Mouse (Mus musculus): Measurements from ENCODE around the gene Gm20683. TPM values are rescaled to one million over a fixed set of nuclear protein-coding genes. Genes with fewer than 3 reads are reported as not detected.
A peak's percentile ranks its signal among the peaks of the same experiment; 100 is the strongest.

Gm20683 gene
- 0.30 and 0.34 TPM in 2 replicates for polyA plus RNA-seq (2015; fragmentation: Nextera tagmentation; extraction: Ambion mirVana)

DNA sequence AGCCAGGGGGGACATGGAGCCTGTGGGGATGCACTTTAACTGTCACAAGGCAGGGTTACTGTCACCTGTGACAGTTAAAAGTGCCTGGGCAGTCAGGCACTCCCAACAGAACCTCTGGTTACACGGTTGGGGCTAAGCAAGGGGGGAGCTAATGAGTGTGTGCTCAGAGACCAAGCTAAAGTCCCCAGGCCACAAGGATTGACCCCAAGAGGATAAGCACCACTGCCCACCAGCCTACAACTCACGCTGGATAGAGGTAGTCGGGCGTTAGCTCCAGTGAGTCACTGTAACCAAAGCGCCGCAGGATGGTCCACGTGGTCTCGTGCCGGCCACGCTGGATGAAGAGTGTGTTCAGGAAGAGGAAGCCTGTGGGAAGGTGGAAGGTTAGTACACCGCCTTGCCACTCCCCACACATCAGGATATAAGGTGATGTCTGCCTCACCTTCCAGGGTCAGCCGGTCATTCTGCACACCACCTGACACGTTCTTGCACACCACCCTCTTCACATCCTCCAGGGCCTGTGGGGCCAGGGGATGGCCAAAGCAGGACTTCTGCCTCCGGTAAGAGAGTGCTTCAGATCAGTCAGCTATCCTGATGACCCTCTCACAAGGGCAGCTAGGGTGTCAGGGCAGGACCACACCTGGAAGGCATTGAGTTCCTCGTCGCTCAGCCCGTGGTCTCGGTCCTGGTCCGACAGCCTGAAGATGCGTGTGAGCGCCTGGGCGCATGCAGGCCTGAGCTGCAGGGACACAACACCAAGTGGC is at the start of gene Gm20683:
Gm20683 (minus strand) TSS at position 647 of the 764 bp plus-strand sequence.
- no peak within 1 kb of the TSS for H3K27ac ChIP-seq (ENCODE audit: low read depth)
- 93% methylated on average over 22 of the region's 22 CpGs for WGBS (ENCODE audit: insufficient replicate concordance)
- peaks cover 44% of the 10 kb centered on the region for H3K36me3 ChIP-seq (replicated peaks; ENCODE audit: insufficient read depth, low read length)
- DNase-seq (no peak), ATAC-seq (no peak)
- TF ChIP-seq CTCF (IDR thresholded peaks at IDR 0.05; ENCODE audit: low read depth) (no peak), EP300 (IDR thresholded peaks at IDR 0.05; ENCODE audit: low read depth) (no peak)
- H3K4me1 ChIP-seq (ENCODE audit: insufficient read depth), result peaks cover 35% of the 10 kb centered on the region
- H3K4me2 ChIP-seq (ENCODE audit: low read depth, low read length), result no peak within 1 kb of the TSS
- H3K4me3 ChIP-seq (ENCODE audit: low read depth, low read length), result no peak within 1 kb of the TSS
- no peaks in the 10 kb centered on the region for H3K27me3 ChIP-seq (ENCODE audit: insufficient read depth, low read length)
- H3K9ac ChIP-seq (replicated peaks), result no peak within 1 kb of the TSS
- H3K9me3 ChIP-seq (ENCODE audit: low read length), result no peaks in the 10 kb centered on the region

DNA sequence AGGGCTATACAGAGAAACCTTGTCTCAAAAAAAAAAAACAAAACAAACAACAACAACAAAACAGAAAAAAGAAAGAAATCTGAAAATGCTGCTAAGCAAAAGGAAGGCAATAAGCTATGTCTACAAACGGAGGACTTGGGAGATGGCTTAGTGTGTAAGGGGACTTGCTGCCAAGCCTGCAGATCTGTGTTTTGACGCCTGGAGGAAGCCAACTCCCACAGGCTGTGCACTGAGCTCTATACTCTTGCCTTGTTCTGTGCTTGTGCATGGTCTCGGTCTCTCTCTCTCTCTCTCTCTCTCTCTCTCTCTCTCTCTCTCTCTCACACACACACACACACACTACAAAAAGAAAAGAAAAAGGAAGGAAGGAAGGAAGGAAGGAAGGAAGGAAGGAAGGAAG is 47.3 kb upstream of the Gm20683 start:
- TF ChIP-seq EP300 (IDR thresholded peaks at IDR 0.05; ENCODE audit: low read depth) (no peak), CTCF (IDR thresholded peaks at IDR 0.05; ENCODE audit: low read depth) (no peak)
- Histone ChIP-seq H3K4me2 (ENCODE audit: low read depth, low read length) (no peak overlapping the region), H3K36me3 (replicated peaks; ENCODE audit: insufficient read depth, low read length) (peaks cover 19% of the 10 kb centered on the region), H3K4me1 (ENCODE audit: insufficient read depth) (peaks cover 6% of the 10 kb centered on the region), H3K4me3 (ENCODE audit: low read depth, low read length) (no peak overlapping the region), H3K27me3 (ENCODE audit: insufficient read depth, low read length) (no peaks in the 10 kb centered on the region), H3K9me3 (ENCODE audit: low read length) (no peaks in the 10 kb centered on the region), H3K27ac (ENCODE audit: low read depth) (no peak overlapping the region), H3K9ac (replicated peaks) (no peak overlapping the region)
- WGBS (ENCODE audit: insufficient replicate concordance), result 69% methylated on average over 3 of the region's 3 CpGs
- DNase-seq (no peak), ATAC-seq (no peak)

DNA sequence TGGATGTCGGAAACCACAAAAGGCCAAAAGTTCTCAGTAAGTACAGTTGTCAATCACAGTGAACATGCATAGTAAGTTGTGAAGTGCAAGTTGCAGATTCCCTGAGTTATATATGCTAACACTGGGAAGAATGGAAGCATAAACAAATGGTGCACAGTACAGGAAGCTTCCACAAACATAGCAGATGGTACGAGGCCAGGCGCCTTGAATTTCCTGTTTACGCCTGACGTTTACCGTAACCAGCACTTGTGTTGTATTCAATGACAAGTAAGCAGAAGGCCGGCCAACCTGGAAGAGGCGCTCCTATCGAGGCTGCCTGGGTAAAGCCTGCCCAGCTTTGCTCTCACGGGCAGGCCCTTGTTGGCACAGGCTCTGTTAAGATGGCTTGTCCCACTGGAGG is 45.9 kb upstream of the Gm20683 start:
- H3K27me3 ChIP-seq (ENCODE audit: insufficient read depth, low read length), result no peaks in the 10 kb centered on the region
- no peak overlapping the region for H3K4me3 ChIP-seq (ENCODE audit: low read depth, low read length)
- H3K9ac ChIP-seq (replicated peaks), result no peak overlapping the region
- H3K9me3 ChIP-seq (ENCODE audit: low read length), result no peaks in the 10 kb centered on the region
- H3K27ac ChIP-seq (ENCODE audit: low read depth), result peak overlapping the region; percentile 29; the same call in 1 of the 2 replicates
- peaks cover 23% of the 10 kb centered on the region for H3K36me3 ChIP-seq (replicated peaks; ENCODE audit: insufficient read depth, low read length)
- peaks cover 6% of the 10 kb centered on the region for H3K4me1 ChIP-seq (ENCODE audit: insufficient read depth)
- ATAC-seq, result no peak
- DNase-seq, result no peak
- TF ChIP-seq EP300 (IDR thresholded peaks at IDR 0.05; ENCODE audit: low read depth), result no peak
- no peak for TF ChIP-seq CTCF (IDR thresholded peaks at IDR 0.05; ENCODE audit: low read depth)
- 73% methylated on average over 10 of the region's 10 CpGs for WGBS (ENCODE audit: insufficient replicate concordance)
- no peak overlapping the region for H3K4me2 ChIP-seq (ENCODE audit: low read depth, low read length)

DNA sequence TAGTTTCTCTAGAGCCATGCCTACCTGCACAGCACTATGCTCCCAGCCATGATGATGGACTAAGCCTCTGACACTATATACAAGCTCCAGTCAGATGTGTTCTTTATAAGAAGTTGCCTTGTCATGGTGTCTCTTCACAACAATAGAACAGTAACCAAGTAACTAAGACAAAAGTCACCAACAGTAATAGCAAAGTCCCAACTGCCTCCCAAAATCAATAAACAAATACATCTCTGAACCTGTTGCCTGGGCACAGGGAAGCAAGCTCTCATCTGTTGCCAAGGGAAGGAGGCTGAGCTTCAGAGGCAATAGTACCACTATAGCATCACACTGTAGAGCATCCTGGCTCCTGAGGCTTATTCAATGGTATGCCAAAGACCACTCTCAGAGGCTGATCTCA is 45.2 kb upstream of the Gm20683 start:
- Histone ChIP-seq H3K4me1 (ENCODE audit: insufficient read depth) (peaks cover 6% of the 10 kb centered on the region), H3K36me3 (replicated peaks; ENCODE audit: insufficient read depth, low read length) (peaks cover 26% of the 10 kb centered on the region), H3K9me3 (ENCODE audit: low read length) (no peaks in the 10 kb centered on the region), H3K27me3 (ENCODE audit: insufficient read depth, low read length) (no peaks in the 10 kb centered on the region), H3K27ac (ENCODE audit: low read depth) (peak overlapping the region; percentile 69), H3K9ac (replicated peaks) (no peak overlapping the region), H3K4me2 (ENCODE audit: low read depth, low read length) (no peak overlapping the region), H3K4me3 (ENCODE audit: low read depth, low read length) (no peak overlapping the region)
- ATAC-seq (peak; percentile 78), DNase-seq (no peak)
- TF ChIP-seq EP300 (IDR thresholded peaks at IDR 0.05; ENCODE audit: low read depth), result peak; percentile 10; the same call in 1 of the 2 replicates
- no peak for TF ChIP-seq CTCF (IDR thresholded peaks at IDR 0.05; ENCODE audit: low read depth)

DNA sequence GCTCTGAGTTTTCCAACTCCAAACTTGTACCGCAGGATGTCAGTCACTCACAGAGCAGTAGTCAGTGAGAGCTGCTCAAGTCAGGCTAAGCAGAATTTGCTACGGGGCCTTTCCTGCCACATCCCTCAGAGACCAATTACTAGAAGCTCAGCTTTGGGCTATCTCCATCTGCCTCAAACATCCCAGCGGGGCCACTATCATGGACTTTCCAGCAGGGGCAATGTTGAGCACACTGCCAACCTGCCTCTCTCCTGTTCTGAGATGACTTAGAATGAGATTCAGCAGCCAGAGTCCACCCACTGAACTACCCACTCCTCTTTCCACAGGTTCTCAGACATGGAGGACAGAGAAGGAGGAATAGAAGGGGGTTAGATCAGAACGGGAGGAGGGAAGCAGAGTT is 44.1 kb upstream of the Gm20683 start:
- Histone ChIP-seq H3K4me3 (ENCODE audit: low read depth, low read length) (no peak overlapping the region), H3K4me2 (ENCODE audit: low read depth, low read length) (no peak overlapping the region), H3K36me3 (replicated peaks; ENCODE audit: insufficient read depth, low read length) (peaks cover 26% of the 10 kb centered on the region), H3K27ac (ENCODE audit: low read depth) (no peak overlapping the region), H3K9me3 (ENCODE audit: low read length) (no peaks in the 10 kb centered on the region), H3K4me1 (ENCODE audit: insufficient read depth) (peaks cover 10% of the 10 kb centered on the region), H3K9ac (replicated peaks) (no peak overlapping the region), H3K27me3 (ENCODE audit: insufficient read depth, low read length) (no peaks in the 10 kb centered on the region)
- no peak for ATAC-seq
- 66% methylated on average over 4 of the region's 4 CpGs for WGBS (ENCODE audit: insufficient replicate concordance)
- DNase-seq, result no peak
- TF ChIP-seq CTCF (IDR thresholded peaks at IDR 0.05; ENCODE audit: low read depth) (peak; percentile 70), EP300 (IDR thresholded peaks at IDR 0.05; ENCODE audit: low read depth) (no peak)

DNA sequence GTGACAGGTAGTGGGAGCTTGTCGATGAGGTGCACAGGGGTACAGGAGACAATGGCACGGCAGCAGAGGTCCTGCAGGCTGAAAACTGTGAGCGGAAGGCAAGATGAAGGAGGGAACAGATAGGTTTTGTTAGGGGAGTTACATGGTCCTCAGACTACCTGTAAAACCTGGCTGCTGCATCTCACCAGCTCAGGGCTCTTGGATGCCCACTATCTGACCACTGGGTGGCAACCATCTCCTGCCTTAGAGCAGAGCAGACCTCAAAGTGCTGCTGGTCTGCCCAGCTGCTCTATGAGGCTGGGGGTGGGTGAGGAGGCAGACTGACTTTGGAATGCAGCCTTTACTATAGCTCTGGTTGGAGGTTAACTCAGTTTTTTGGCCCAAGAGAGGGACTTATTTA is 42.3 kb upstream of the Gm20683 start:
- peaks cover 17% of the 10 kb centered on the region for H3K4me1 ChIP-seq (ENCODE audit: insufficient read depth)
- no peak for DNase-seq
- ATAC-seq, result no peak
- H3K9ac ChIP-seq (replicated peaks), result no peak overlapping the region
- TF ChIP-seq EP300 (IDR thresholded peaks at IDR 0.05; ENCODE audit: low read depth) (no peak), CTCF (IDR thresholded peaks at IDR 0.05; ENCODE audit: low read depth) (peak; percentile 23)
- 89% methylated on average over 3 of the region's 3 CpGs for WGBS (ENCODE audit: insufficient replicate concordance)
- no peaks in the 10 kb centered on the region for H3K9me3 ChIP-seq (ENCODE audit: low read length)
- H3K27ac ChIP-seq (ENCODE audit: low read depth), result no peak overlapping the region
- peaks cover 24% of the 10 kb centered on the region for H3K36me3 ChIP-seq (replicated peaks; ENCODE audit: insufficient read depth, low read length)
- H3K27me3 ChIP-seq (ENCODE audit: insufficient read depth, low read length), result no peaks in the 10 kb centered on the region
- no peak overlapping the region for H3K4me3 ChIP-seq (ENCODE audit: low read depth, low read length)
- no peak overlapping the region for H3K4me2 ChIP-seq (ENCODE audit: low read depth, low read length)
